Mouse (Mus musculus): ENCODE results near the gene Ptprf.

Gene Ptprf

DNA sequence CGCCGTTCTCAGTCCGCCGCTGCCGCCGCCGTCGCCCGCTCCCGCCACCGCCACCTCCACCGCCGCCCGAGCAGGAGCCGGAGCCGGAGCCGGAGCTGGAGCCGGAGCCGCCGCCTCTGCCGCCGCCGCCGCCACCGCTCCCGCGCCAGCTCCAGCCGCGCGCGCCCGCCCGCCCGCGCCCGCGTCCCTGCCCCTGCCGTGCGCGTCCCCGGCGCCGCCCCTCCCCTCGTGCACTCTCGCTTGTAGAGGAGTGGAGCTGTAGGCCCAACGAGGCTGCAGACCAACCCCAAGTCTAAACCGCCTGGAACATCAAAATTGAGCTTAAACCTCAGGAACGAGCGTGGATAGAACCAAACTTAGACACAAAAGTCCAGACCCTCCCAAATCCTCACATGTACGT is at the start of gene Ptprf:
Ptprf (minus strand) TSS at position 175 of the 400 bp plus-strand sequence.
- no peak for DNase-seq (ENCODE audit: low read depth, low spot score)

DNA sequence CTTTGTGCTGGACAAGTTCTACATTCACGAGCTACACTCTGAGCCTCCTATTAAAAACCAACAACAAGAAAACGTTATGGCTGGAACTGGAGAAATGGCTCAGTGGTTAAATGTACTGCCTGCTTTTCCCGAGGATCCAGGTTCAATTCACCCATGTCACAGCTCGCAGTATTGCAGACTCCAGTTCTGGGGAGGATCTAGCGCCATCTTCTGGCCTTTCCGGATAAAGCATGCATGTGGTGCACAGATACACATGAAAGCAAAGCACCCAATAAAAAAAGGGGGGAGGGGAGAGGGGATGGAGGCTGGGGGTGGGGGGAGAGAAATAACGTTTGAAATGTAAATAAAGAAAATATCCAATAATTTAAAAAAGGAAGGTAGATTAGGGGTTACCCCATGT is 45.5 kb upstream of the Ptprf start:
- DNase-seq (ENCODE audit: low read depth, low spot score), result no peak

- no peak for DNase-seq (ENCODE audit: low read depth, low spot score)
These were observed 44.8 kb upstream of the Ptprf start for GRCm38 (mm10) chr4:118335991-118336390.

- DNase-seq (ENCODE audit: low read depth, low spot score), result no peak
These were observed 40.6 kb upstream of the Ptprf start for GRCm38 (mm10) chr4:118331777-118332176.

DNA sequence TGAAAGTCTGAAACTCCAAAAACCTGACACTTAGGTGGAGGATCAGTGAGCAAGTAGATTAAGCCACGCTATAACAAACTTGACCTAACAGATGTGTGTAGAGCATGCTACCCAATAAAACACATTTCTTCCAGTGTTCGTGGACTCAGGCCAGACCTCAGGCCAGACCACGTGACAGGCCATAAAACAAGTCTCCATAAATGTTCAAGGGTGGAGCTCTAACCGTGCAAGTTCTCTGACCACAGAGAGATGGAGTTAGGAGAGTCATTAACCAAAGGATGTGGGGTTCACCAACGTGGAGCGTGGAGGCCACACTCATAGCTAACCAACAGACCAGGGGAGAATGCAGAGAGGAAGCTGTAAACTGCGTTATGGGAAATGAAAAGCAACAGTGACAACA is 35.3 kb upstream of the Ptprf start:
- DNase-seq (ENCODE audit: low read depth, low spot score), result no peak

DNA sequence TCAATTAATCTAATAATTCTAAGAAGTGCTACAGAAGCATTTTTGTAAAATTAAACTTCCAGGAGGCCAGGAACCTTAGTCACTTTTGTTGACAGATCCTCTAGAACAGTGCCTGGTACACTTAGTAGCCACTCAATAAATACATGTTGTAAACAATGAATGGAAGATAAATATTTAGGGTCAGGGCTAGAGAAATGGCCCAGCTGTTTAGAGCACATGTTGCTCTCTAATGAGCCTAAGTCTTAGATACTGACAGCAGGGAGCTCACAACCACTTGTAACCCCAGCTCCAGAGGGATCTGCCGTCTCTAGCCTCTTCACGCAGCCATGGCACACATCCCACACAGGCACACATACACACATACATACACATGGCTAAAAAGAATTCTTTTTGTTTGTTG is 29.4 kb upstream of the Ptprf start:
- no peak for DNase-seq (ENCODE audit: low read depth, low spot score)

GRCm38 (mm10) chr4:118319706-118320344 is 28.6 kb upstream of the Ptprf start:
- no peak for DNase-seq (ENCODE audit: low read depth, low spot score)

DNA sequence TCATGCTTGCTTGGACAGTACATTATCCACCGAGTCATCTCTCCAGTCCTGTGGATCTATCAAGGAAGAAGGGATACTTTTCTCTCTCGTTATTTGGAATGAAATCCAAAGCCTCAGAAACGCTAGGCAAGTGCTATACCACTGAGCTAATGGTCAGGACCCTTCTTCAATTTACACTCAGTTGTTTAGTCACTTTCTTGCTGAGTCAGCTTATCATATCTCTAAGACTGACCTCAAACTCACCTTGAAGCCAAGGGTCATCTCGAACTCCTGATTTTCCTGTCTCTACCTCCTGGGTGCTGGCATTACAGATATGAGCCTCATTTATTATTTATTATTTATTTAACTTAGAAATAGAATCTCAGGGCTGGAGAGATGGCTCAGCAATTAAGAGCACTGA is 25.5 kb upstream of the Ptprf start:
- no peak for DNase-seq (ENCODE audit: low read depth, low spot score)

DNA sequence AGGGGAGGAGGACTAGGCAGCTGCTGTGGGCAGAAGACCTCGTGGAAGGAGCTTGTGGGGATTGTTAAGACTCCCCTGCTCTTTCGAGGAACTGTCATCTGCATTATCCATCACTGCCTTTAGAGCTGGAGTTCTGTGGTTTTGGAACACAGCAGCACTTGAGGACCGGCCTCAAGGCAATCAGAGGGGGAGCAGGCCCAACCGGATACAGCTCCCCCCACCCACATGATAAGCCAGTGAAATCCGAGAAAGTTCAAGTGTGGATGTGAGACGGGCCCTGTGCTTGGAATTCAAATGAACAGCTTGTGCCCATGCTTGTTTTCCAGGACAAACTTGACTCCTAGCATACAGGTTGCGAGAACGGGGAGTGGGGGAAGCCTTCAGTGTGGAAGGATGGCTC is 24.1 kb upstream of the Ptprf start:
- no peak for DNase-seq (ENCODE audit: low read depth, low spot score)

DNA sequence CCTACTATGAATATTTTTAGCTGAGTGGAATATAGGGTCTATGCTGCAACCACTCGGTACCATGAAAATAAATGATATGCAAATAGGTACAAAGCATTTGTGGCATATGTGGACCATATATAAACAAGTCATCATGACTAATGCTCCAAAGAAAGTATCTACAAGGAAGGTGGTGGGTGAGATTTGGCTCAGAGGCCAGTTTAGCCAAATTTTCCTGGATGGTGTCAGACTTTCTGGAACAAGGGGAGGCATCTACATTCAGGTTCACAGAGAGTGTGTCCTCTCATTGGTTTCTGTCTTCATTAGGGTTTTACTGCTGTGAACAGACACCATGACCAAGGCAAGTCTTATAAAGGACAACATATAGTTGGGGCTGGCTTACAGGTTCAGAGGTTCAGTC is 19.3 kb upstream of the Ptprf start:
- DNase-seq (ENCODE audit: low read depth, low spot score), result no peak

DNA sequence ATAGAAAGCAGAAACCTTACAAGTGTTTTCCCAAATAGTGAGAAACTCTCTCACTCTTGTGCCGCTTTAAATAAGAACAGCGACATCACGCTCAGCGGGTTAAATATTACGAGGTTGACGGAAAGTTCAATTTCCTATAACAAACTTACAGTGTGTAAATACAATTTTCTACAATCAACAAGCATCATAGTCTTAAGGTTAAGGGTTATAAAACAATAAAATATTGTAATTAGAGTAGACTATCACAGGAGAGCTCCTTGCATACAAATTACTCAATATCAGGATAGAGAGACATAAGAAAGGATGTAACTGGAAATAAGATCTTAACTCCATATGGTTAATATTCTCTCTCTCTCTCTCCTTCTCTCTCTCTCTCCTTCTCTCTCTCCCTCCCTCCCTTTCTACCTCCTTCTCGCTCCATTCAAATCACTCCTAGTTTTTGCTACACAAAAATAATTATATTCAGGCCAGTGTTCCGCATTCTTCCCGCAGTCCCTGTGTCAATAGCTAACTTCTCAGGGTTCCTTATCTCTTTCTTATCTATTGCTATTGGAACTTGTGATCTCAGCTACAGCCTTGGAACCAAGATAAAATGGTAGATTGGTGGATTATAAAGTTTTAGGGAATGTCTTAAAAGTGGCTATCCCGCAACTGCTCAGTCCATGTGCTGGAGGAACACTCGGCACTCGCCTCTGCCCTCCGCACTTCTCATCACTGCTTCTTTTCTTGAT is 16.5 kb upstream of the Ptprf start:
- DNase-seq (ENCODE audit: low read depth, low spot score), result no peak

DNA sequence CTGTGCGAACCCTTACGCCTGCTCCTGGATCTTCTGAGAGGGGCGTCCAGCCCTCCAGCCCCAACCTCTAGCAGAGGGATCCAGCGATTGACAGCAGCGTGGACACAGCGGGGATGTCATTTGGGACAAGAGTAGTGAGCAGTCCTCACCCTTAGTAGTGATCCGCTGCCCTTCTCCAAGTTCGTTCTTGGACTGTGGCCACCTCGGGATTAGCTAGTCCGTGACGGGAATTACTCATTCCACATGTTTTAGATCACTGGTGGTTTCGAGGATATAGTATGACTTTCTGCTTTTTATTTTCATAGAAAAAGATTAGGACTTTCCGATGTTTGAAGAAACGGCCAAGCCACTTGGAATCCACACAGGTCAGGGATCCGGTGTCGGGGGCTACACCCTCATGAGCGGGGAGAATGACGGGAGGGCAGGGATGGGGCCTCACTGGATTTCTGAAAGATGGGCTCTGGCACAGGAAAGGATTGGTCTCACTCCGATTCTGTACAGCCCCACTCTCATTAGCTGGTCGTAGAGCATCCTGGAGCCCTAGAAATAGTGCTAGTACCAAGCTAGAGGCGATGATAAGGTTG is 15.0 kb upstream of the Ptprf start:
- no peak for DNase-seq (ENCODE audit: low read depth, low spot score)

GRCm38 (mm10) chr4:118304984-118305383 is 13.8 kb upstream of the Ptprf start:
- no peak for DNase-seq (ENCODE audit: low read depth, low spot score)

- DNase-seq (ENCODE audit: low read depth, low spot score), result no peak
These were observed 6.6 kb upstream of the Ptprf start for GRCm38 (mm10) chr4:118297844-118298243.

- no peak for DNase-seq (ENCODE audit: low read depth, low spot score)
These were observed 4.7 kb upstream of the Ptprf start for GRCm38 (mm10) chr4:118295651-118296561.

DNA sequence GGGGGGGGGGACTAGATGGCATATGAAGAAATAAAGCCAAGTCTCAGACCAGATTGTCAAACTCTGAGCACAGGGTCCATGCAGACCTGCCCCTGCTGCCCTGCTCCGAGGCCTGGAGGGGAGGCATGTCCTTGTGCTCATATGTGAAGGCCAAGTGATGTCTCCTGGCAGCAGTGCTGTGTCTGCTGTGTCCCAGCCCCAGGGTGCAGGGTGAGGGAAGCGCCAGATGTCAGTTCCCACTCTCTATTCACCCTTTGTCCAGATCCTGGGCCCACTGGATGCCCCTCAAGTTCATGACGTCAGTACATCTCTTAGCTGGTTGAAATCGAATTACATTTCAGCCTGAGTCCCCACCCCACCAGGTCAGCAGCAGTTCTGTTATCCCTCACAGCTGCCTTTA is 3.6 kb upstream of the Ptprf start:
- DNase-seq (ENCODE audit: low read depth, low spot score), result no peak

- peak; percentile 59 for DNase-seq (ENCODE audit: low read depth, low spot score)
These were observed 1.6 kb upstream of the Ptprf start for GRCm38 (mm10) chr4:118292741-118293306.

DNA sequence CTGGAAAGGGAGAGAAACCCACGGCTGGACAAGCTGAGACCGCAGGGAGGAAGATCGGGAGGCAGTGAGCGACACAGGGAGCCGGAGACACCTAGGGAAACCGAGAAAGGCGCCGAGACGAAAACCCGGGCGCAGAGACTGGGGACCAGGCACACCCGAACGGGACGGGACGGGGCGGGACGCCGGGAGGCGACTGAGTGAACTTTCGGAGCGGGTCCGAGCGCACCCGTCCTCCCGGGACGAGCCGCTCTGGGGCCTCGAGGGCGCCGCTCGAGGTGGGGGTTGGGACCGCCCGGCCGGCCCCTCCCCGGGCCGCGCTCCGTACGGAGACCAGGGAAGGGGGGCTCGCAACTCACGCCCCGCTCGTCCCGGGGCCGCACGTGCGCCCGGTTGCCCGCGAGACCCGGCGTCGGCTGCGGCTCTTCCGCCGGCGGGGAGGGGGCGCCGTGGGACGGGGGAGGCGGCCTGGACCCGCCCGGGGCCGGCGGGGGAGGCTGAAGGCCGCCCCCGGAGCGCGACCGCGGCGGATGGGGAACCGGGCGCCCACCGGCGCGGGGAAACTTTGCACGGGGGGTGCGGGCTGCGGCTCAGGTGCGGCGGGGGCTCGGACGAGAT is 682 bp downstream of the Ptprf start:
- DNase-seq (ENCODE audit: low read depth, low spot score), result no peak

DNA sequence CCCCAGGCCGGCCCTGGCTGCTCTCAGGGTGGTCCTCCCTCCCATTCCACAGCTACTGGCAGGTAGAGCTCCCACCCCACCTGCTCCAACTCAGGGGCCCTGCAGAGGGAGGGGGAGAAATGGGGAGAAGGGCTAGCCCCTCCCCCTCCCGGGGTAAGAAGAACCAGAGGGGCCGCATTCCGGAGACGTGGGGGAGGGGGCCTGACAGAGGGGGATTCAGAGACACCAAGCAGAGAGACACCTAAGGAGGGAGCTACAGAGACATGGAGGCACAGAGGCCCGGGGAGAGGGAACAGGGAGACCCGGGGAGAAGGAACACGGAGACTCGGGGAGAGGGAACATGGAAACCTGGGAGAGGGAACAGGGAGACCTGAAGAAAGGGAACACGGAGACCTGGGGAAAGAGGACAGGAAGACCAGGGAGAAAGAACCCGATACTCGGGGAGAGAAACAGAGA is 1.2 kb downstream of the Ptprf start:
- no peak for DNase-seq (ENCODE audit: low read depth, low spot score)

- DNase-seq (ENCODE audit: low read depth, low spot score), result no peak
These were observed 1.9 kb downstream of the Ptprf start for GRCm38 (mm10) chr4:118289266-118289665.

GRCm38 (mm10) chr4:118288531-118288930 is 2.7 kb downstream of the Ptprf start:
- no peak for DNase-seq (ENCODE audit: low read depth, low spot score)
